Mouse (Mus musculus) C2C12 (cell line): Measurements from ENCODE around the gene Klhl24.

Experiments
- CEBPB ChIP-seq: IDR thresholded peaks from one replicate; pipeline ENCODE4 v1.6.1; 2011; ENCODE audit warnings: low read depth, mild to moderate bottlenecking, control low read depth, moderate library complexity
- CTCF ChIP-seq: IDR thresholded peaks from one replicate; pipeline ENCODE4 v1.5.1; 2011; ENCODE audit not compliant: control insufficient read depth, insufficient read depth, insufficient read length
- FOSL1 ChIP-seq: IDR thresholded peaks from one replicate; pipeline ENCODE4 v1.8.0; 2011; ENCODE audit warnings: mild to moderate bottlenecking, low read length; ENCODE audit not compliant: poor library complexity, insufficient read depth, severe bottlenecking
- MAX ChIP-seq: IDR thresholded peaks from one replicate; pipeline ENCODE4 v1.6.1; 2011; ENCODE audit warnings: mild to moderate bottlenecking, control low read depth
- MYOD1 ChIP-seq: IDR thresholded peaks from one replicate; pipeline ENCODE4 v1.6.1; 2011; ENCODE audit warnings: low read depth; ENCODE audit not compliant: control insufficient read depth, insufficient read length
- MYOG ChIP-seq: IDR thresholded peaks from one replicate; pipeline ENCODE4 v1.6.1; 2011; ENCODE audit not compliant: control insufficient read depth, insufficient read length; ENCODE audit errors: extremely low read depth
- USF1 ChIP-seq: IDR thresholded peaks from one replicate; pipeline ENCODE4 v1.6.1; 2011; ENCODE audit warnings: low read depth, mild to moderate bottlenecking, control low read depth, moderate library complexity

- no peak for TF ChIP-seq FOSL1
- no peak for TF ChIP-seq MYOD1
- TF ChIP-seq CTCF: no peak
- no peak for TF ChIP-seq MAX
- no peak for TF ChIP-seq USF1
- TF ChIP-seq CEBPB: no peak
- TF ChIP-seq MYOG: no peak
Observed at GRCm38 (mm10) chr16:20130397-20130796, 33.1 kb downstream of the Klhl24 start.
